Mouse (Mus musculus) heart, adult 2 months (tissue): ENCODE results near the gene Ttll10.

Experiments used
- CTCF ChIP-seq: fragments of 200-600 bp; IDR thresholded peaks from 2 replicates; pipeline ENCODE4 v1.8.1; 2022; ENCODE audit warnings: antibody characterized with exemption, mild to moderate bottlenecking, moderate library complexity
- EP300 ChIP-seq: fragments of 200-500 bp; IDR thresholded peaks from 2 replicates; pipeline ENCODE4 v1.6.1; 2011; ENCODE audit warnings: low read depth, low read length, control low read depth; ENCODE audit not compliant: insufficient read depth
- POLR2A ChIP-seq: fragments of 200-500 bp; IDR thresholded peaks from 2 replicates; pipeline ENCODE4 v1.6.1; 2011; ENCODE audit warnings: mild to moderate bottlenecking, low read depth, low read length, control low read depth; ENCODE audit not compliant: insufficient read depth

DNA sequence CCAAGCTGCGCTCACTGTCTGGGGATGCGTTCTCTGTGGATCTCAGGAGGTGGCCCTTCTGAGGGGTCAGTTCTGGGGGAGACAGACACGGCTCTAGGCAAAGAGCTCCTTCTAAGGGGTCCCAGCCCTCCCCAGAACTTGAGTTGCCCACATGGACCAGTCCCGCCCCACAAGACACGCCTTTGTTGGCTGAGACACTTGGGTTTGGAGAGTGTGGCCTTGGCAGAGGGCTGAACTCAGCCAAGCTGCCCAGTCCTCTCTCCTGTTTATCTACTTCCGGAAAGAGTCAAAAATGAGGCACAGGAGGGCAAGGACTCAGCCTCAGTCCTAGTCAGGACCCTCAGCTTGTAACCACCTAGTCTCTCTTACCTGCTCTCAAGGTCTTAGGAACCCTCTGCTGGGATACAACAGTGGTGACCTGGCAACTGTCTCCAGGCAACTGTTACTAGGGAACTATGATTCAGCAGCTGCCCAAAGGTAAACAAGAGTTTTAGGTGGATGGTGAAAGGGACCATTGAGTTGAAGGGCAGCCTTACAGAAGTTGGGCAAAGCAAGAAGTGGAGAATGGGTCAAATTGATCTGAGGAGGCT lies 8.7 kb downstream of the Ttll10 start:
- TF ChIP-seq CTCF, result no peak
- TF ChIP-seq EP300, result no peak
- no peak for TF ChIP-seq POLR2A
